Mouse (Mus musculus) layer of hippocampus, adult 2 months (tissue): ENCODE measurements around the gene 1700010I14Rik. TPM values are rescaled to one million over a fixed set of nuclear protein-coding genes. Genes with fewer than 3 reads are reported as not detected.

ENCODE experiments used
- DNase-seq, 2 experiments: peaks; one replicate each; pipeline ENCODE4 v3.0.0; 2022; ENCODE audit warnings: low spot score in 2 of 2
- H3K27ac ChIP-seq: fragments of 200-600 bp; 2 replicates; pipeline ENCODE4 v1.8.1; 2022
- H3K4me3 ChIP-seq: fragments of 200-600 bp; 2 replicates; pipeline ENCODE4 v1.8.1; 2022; ENCODE audit warnings: mild to moderate bottlenecking
- CTCF ChIP-seq: fragments of 200-600 bp; conservative IDR thresholded peaks from 2 replicates; pipeline ENCODE4 v1.8.1; 2022; ENCODE audit warnings: antibody characterized with exemption, mild to moderate bottlenecking, moderate library complexity
- total RNA-seq, 2 experiments: library from RNA; stranded (reverse); gene quantifications; 2 replicates each; pipeline ENCODE4 v1.2.3; 2021

1700010I14Rik gene
- total RNA-seq, 2 experiments from 2014 or later, result 1.7 to 2.0 TPM

DNA sequence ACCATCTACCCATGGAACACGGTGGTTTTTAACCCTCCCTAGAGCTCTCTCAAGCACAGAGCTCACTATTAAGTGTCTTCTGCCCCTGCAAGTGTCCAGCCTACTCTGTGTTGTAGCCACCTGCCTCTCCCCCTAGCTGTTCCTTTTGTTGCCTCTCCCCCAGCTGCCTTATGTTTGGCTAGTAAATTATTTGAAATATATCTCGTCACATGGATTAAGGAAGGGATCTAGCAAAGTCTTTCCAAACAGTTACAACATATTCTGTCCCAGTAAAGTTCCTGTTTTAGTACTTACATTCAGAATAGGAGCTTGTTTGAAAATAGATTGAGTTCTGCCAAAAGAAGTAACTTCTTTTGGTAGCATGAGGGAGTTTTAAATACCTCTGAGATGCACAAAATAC is 10.9 kb upstream of the 1700010I14Rik start:
- TF ChIP-seq CTCF, result no peak

DNA sequence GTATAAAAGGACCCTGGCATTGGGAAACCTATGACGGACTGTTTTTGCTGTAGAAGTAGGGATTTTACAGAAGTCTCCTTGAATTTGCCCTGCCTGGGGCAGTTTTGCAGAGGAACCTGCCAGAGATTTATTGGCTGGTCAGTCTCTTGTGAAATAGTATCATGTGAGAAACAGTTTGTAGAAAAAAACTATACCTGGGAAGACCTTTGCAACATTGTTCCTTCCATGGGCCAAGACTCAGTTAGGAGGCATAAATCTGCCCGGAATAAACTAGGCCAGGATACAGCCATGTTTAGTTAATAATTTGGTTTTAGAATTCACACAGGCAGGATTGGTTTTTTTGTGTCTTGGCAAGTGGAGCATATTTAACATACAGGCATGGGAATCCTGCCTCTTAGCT is 4.6 kb upstream of the 1700010I14Rik start:
- no peak for TF ChIP-seq CTCF
- Histone ChIP-seq H3K4me3 (no peak overlapping the region), H3K27ac (no peak overlapping the region)
- DNase-seq, result no peak

More for the DNA sequence above, 10.9 kb upstream of the 1700010I14Rik start:
- Histone ChIP-seq H3K4me3 (no peak overlapping the region), H3K27ac (peak overlapping the region; percentile 33; the same call in 1 of the 2 replicates)
- no peak for DNase-seq

DNA sequence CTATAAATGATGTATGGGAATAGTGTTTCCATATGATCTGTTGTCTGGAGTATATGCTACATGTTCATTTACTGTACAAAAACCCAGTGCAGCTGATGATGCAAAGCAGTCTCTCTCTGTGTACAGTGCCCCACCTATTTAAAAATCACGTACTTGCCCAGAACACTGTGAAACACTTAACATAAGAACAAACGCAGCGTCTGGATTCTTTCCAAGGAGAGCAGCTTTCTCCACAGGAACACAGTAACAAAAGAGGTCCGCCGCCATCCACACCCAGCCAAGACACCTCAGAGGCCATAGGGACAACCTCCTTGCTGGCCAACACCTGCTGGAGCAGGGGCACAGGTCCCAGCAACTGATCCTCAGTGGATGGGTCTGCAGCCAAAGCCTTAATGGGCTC is 2.4 kb upstream of the 1700010I14Rik start:
- Histone ChIP-seq H3K27ac (peak overlapping the region; percentile 72), H3K4me3 (no peak overlapping the region)
- no peak for DNase-seq
- no peak for TF ChIP-seq CTCF

DNA sequence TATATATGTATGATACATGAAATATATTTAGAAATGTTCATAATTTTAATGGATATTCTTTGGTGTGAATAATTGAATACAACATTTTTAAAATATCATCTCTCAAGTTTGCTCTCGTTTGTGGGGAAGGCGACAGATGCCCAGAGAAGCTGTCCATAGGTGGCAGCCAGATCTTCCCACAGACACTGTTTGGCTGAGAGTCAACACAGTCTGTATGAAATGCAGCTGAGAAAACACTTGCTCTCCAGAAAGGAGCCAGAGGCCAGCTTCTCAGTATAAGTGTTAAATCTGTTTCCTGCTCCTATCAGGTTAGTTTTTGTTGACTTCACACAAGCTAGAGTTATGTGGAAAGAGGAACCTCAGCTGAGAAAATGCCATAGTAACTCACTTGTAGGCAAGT is 1.6 kb upstream of the 1700010I14Rik start:
- DNase-seq, result peak; percentile 69
- no peak for TF ChIP-seq CTCF
- peak overlapping the region; percentile 74 for H3K27ac ChIP-seq
- H3K4me3 ChIP-seq, result no peak overlapping the region

- no peak for TF ChIP-seq CTCF
- Histone ChIP-seq H3K27ac (peak overlapping the region; percentile 74), H3K4me3 (no peak overlapping the region)
- no peak for DNase-seq
Measured at GRCm38 (mm10) chr17:8987369-8987768, 764 bp upstream of the 1700010I14Rik start.

- peak in 1 of 2 experiments; percentile 52 for DNase-seq
- Histone ChIP-seq H3K4me3 (no peak overlapping the region), H3K27ac (no peak overlapping the region)
- TF ChIP-seq CTCF, result peak; percentile 80
Measured at GRCm38 (mm10) chr17:8991160-8991559, 3.0 kb downstream of the 1700010I14Rik start.

DNA sequence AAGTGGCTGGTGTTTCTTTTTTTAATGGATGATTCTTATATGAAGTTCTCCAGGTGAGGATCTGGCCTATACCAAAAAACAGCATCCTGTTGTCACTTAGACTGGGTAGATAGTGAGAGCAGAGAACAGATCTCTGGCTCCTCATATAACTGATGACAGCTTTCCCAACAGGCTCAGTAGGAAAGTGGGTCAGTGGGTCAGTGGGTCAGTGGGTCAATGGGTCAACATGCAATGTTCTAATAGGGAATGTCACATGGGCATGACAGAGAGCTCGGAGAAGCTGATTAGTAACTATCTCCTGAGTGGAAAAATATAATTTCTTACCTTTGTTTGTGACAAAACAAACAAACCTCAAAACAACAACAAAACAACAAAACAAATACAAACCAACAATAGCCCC is 7.2 kb downstream of the 1700010I14Rik start:
- no peak for TF ChIP-seq CTCF
- no peak for DNase-seq
- Histone ChIP-seq H3K4me3 (no peak overlapping the region), H3K27ac (no peak overlapping the region)

GRCm38 (mm10) chr17:9002438-9002837 is 14.3 kb downstream of the 1700010I14Rik start:
- TF ChIP-seq CTCF, result no peak
- Histone ChIP-seq H3K27ac (no peak overlapping the region), H3K4me3 (no peak overlapping the region)
- DNase-seq, result no peak

DNA sequence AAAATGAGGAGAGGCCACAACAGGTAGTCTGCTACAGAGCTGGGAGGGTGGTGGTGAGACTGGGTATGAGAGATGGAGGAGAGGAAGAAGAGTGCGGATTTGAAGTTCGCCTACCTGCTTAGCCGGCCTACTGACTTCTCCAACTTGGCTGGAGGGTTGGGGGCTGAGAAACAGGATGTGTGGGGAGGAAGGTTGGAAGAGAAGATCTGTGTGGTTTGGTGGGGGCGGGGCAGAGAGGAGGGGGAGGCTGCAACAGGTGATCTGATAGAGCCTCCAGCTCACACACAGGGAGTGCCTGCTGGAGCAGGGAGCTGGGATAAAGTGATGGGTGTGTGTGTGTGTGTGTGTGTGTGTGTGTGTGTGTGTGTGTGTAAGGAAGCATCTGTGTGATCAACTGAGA is 16.4 kb downstream of the 1700010I14Rik start:
- no peak for TF ChIP-seq CTCF
- Histone ChIP-seq H3K27ac (no peak overlapping the region), H3K4me3 (no peak overlapping the region)
- no peak for DNase-seq

GRCm38 (mm10) chr17:9023198-9023942 is 35.2 kb downstream of the 1700010I14Rik start:
- 0 out of 2 replicates have a peak overlapping the region, but pooled peaks have one; percentile 23 for H3K27ac ChIP-seq
- H3K4me3 ChIP-seq, result no peak overlapping the region
- TF ChIP-seq CTCF, result peak; percentile 74
- DNase-seq, result peak; percentile 21 to 47

GRCm38 (mm10) chr17:9030181-9030580 is 42.0 kb downstream of the 1700010I14Rik start:
- peak; percentile 43 for TF ChIP-seq CTCF
- Histone ChIP-seq H3K27ac (no peak overlapping the region), H3K4me3 (no peak overlapping the region)
- DNase-seq, result no peak

DNA sequence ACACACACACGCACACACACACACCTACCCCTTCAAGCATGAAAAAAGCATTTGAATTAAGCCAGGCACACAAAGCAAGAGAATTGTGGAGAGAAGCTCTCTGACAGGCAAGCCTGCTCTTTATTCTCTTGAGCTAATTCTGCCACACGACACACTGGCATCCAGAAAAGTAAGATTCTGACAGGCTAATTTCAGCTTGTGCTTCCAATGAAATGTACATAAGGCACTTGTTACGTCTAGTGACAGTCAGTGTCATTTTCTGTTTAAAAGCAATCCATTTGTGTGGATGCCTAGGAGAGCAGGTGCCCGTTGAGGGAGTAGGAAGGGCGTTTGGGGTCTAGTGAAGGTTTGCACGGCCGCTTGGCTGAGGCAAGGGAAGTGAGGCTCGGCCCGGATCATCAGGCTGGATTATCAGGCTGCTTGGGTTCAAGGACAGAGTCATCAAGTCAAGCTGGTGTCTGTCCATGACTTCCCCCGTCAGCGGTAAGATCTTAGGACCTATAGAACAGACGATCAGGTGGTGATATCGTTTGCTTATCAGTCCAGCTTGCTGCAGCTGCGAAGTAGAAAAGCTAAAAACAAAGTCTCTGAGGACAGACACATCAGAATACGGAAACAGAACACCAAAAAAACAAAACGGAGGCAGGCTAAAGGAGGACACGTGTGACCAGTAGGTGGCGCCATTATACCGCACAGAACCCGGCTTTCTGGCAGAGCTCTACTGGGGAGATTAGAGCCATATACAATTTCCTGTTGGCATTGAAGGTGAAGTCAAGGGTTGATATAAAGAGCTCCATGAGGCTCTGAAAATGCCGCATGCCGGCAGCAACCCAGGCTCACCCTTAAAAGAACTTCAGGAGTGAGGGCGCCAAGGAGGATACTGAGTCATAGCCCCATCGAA is 43.4 kb downstream of the 1700010I14Rik start:
- peak overlapping the region; percentile 87 for H3K27ac ChIP-seq
- peak overlapping the region; percentile 61 for H3K4me3 ChIP-seq
- DNase-seq, result peak; percentile 84 to 94
- peak; percentile 99 for TF ChIP-seq CTCF

DNA sequence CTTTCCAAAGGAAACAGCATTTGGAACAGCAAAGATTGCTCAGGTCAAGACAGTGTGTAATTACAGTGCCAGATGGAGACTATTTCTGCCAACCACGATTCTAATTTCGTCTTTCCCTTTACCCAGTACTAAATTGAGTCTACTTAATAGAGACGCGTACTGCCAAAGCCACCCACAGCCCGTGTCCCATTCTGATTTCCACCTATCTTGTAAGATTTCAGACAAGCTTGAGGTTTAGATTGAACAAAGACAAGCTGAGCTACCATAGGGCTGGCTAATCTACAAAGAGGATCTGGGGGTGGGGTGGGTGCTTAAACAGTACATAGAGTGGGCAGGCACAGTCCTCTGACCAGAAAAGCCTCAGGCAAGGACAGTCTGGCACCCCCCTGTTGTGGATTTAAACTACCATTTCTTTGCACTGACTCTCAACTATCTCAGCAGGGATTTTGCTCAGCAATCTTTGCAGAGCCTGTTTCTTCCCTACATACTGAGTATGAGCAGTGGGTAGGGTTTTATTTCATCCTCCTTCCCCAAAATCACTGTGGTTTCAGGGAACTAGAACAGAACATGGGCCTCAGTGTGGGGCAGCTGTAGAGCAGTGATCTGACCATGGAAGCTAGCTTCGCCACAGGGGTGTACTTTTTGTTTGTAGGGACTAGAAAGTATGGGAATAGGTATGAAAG is 44.4 kb downstream of the 1700010I14Rik start:
- Histone ChIP-seq H3K4me3 (peak overlapping the region; percentile 61), H3K27ac (peak overlapping the region; percentile 87)
- peak in 1 of 2 experiments; percentile 28 for DNase-seq

More for the DNA sequence above, 44.4 kb downstream of the 1700010I14Rik start:
- no peak for TF ChIP-seq CTCF
